Mouse (Mus musculus): ENCODE measurements around the gene Gm10282. TPM values are rescaled to one million over a fixed set of nuclear protein-coding genes. Genes with fewer than 3 reads are reported as not detected.

The Gm10282 gene
- total RNA-seq (2023): 1 to 10 TPM; 6.0 to 6.2 TPM

GRCm38 (mm10) chr8:72305210-72305905 is at the start of gene Gm10282:
TSS of gene Gm10282 (minus strand) at chr8:72305260.

GRCm38 (mm10) chr8:72318801-72319322 is 13.8 kb upstream of the Gm10282 start, which contains the start of gene Klf2:
TSS of gene Klf2 (plus strand) at chr8:72319033.

Other genes with a start within 250 kb of the Gm10282 start
- gene Olfr373, start 222.1 kb downstream of the Gm10282 start, total RNA-seq (2023): under 1 TPM in 1 of 2 experiments, not detected in 1; 0.21 TPM
- gene Olfr374, start 198.2 kb downstream of the Gm10282 start, total RNA-seq (2023): under 1 TPM in 1 of 2 experiments, not detected in 1; 0.05 TPM
- 100 to 1,000 TPM; 224 to 258 TPM for gene Tpm4, start 170.3 kb downstream of the Gm10282 start, total RNA-seq (2023)
- gene Rab8a, start 144.1 kb downstream of the Gm10282 start, total RNA-seq (2023): 100 to 1,000 TPM; 141 to 152 TPM
- gene Hsh2d, start 115.6 kb downstream of the Gm10282 start, total RNA-seq (2023): 1 to 10 TPM; 2.5 to 4.1 TPM
- gene Cib3, start 92.4 kb downstream of the Gm10282 start, total RNA-seq (2023): under 1 TPM; 0.43 to 0.47 TPM
- not detected for gene Gm11034, start 91.6 kb downstream of the Gm10282 start, total RNA-seq (2023)
- gene Fam32a, start 85.5 kb downstream of the Gm10282 start, total RNA-seq (2023): 10 to 100 TPM; 80.8 to 88.5 TPM
- 100 to 1,000 TPM; 127 to 134 TPM for gene Ap1m1, start 65.2 kb downstream of the Gm10282 start, total RNA-seq (2023)
- 1,000 to 10,000 TPM; 1,898 to 2,084 TPM for gene Klf2, start 13.8 kb upstream of the Gm10282 start, total RNA-seq (2023)
- 100 to 1,000 TPM; 105 to 109 TPM for gene Eps15l1, start 116.2 kb upstream of the Gm10282 start, total RNA-seq (2023)
- not detected for gene Calr3, start 138.6 kb upstream of the Gm10282 start, total RNA-seq (2023)
- 1 to 10 TPM; 3.9 to 5.3 TPM for gene 1700030K09Rik, start 138.6 kb upstream of the Gm10282 start, total RNA-seq (2023)
- gene Cherp, start 170.0 kb upstream of the Gm10282 start, total RNA-seq (2023): 10 to 100 TPM; 74.3 to 77.6 TPM
- gene Slc35e1, start 187.4 kb upstream of the Gm10282 start, total RNA-seq (2023): 10 to 100 TPM; 49.6 to 56.4 TPM
- 10 to 100 TPM; 12.1 to 13.4 TPM for gene Med26, start 243.0 kb upstream of the Gm10282 start, total RNA-seq (2023)